Mouse (Mus musculus) intestine, embryonic 15.5 days (tissue): ENCODE results near the gene Lrig1. TPM values are rescaled to one million over a fixed set of nuclear protein-coding genes. Genes with fewer than 3 reads are reported as not detected.

ENCODE experiments used
- ATAC-seq: fragments of 200-750 bp; cut with Nextera tagmentation; 2 replicates; pipeline ENCODE4 v1.8.0; 2017; ENCODE audit warnings: moderate TSS enrichment, moderate library complexity
- H3K27ac ChIP-seq: fragments of 300-500 bp; sonication (generic); 2 replicates; pipeline ENCODE4 v1.5.1; 2015; ENCODE audit warnings: mild to moderate bottlenecking, inconsistent platforms
- H3K27me3 ChIP-seq: fragments of 300-500 bp; sonication (generic); replicated peaks from 2 replicates; pipeline ENCODE4 v1.6.1; 2015; ENCODE audit warnings: inconsistent platforms
- H3K36me3 ChIP-seq: fragments of 300-500 bp; sonication (generic); 2 replicates; pipeline ENCODE4 v1.6.1; 2015; ENCODE audit warnings: inconsistent platforms
- H3K4me1 ChIP-seq: fragments of 300-500 bp; sonication (generic); replicated peaks from 2 replicates; pipeline ENCODE4 v1.6.1; 2015; ENCODE audit warnings: inconsistent platforms
- H3K4me2 ChIP-seq: fragments of 300-500 bp; sonication (generic); replicated peaks from 2 replicates; pipeline ENCODE4 v1.6.1; 2015; ENCODE audit warnings: mild to moderate bottlenecking, inconsistent platforms
- H3K4me3 ChIP-seq: fragments of 300-500 bp; sonication (generic); replicated peaks from 2 replicates; pipeline ENCODE4 v1.5.1; 2015; ENCODE audit warnings: inconsistent platforms
- H3K9ac ChIP-seq: fragments of 300-500 bp; sonication (generic); 2 replicates; pipeline ENCODE4 v1.6.1; 2015; ENCODE audit warnings: inconsistent platforms
- H3K9me3 ChIP-seq: fragments of 300-500 bp; sonication (generic); 2 replicates; pipeline ENCODE4 v1.6.1; 2016; ENCODE audit warnings: inconsistent platforms
- WGBS: fragments of 180-500 bp; shearing (Covaris S2); methylation state at CpG from one replicate; pipeline ENCODE4 v1.1.7; 2015; 5-methylcytosine and 5-hydroxymethylcytosine counted together
- polyA plus RNA-seq: library from polyadenylated mRNA; unstranded; fragments of >200 nt; fragmentation: Nextera tagmentation; extraction: Ambion mirVana; gene quantifications from 2 replicates; pipeline ENCODE4 v1.2.1, GENCODE M21; 2015

The Lrig1 gene
- polyA plus RNA-seq, 1 experiment from 2014 or later: 17.1 TPM

- no peaks in the 10 kb centered on the region for H3K36me3 ChIP-seq
- peaks cover 19% of the 10 kb centered on the region for H3K4me1 ChIP-seq
- peak; percentile 45; the same call in 1 of the 2 replicates for ATAC-seq
- 49% methylated on average over 5 of the region's 5 CpGs for WGBS
- no peak overlapping the region for H3K4me2 ChIP-seq
- no peak overlapping the region for H3K9ac ChIP-seq
- H3K4me3 ChIP-seq: no peak overlapping the region
- H3K27me3 ChIP-seq: no peaks in the 10 kb centered on the region
- H3K9me3 ChIP-seq: no peaks in the 10 kb centered on the region
- no peak overlapping the region for H3K27ac ChIP-seq
Observed at GRCm38 (mm10) chr6:94637024-94637434, 62.9 kb downstream of the Lrig1 start.

- no peak overlapping the region for H3K4me3 ChIP-seq
- H3K4me1 ChIP-seq: peaks cover 24% of the 10 kb centered on the region
- WGBS: 58% methylated on average over 1 of the region's 1 CpGs
- no peaks in the 10 kb centered on the region for H3K9me3 ChIP-seq
- H3K27ac ChIP-seq: no peak overlapping the region
- H3K4me2 ChIP-seq: no peak overlapping the region
- no peaks in the 10 kb centered on the region for H3K36me3 ChIP-seq
- no peak for ATAC-seq
- no peak overlapping the region for H3K9ac ChIP-seq
- no peaks in the 10 kb centered on the region for H3K27me3 ChIP-seq
Observed at GRCm38 (mm10) chr6:94635343-94635742, 64.6 kb downstream of the Lrig1 start.

- no peaks in the 10 kb centered on the region for H3K36me3 ChIP-seq
- no peak overlapping the region for H3K4me2 ChIP-seq
Observed at GRCm38 (mm10) chr6:94634710-94635109, 65.2 kb downstream of the Lrig1 start.

GRCm38 (mm10) chr6:94634274-94634673, 65.7 kb downstream of the Lrig1 start:
- H3K4me3 ChIP-seq: no peak overlapping the region
- H3K4me2 ChIP-seq: no peak overlapping the region
- no peak overlapping the region for H3K27ac ChIP-seq
- H3K36me3 ChIP-seq: no peaks in the 10 kb centered on the region; the same call in 1 of the 2 replicates
- H3K9me3 ChIP-seq: no peaks in the 10 kb centered on the region
- 84% methylated on average over 4 of the region's 4 CpGs for WGBS
- no peaks in the 10 kb centered on the region for H3K27me3 ChIP-seq
- no peak for ATAC-seq
- peaks cover 21% of the 10 kb centered on the region for H3K4me1 ChIP-seq
- no peak overlapping the region for H3K9ac ChIP-seq

More at GRCm38 (mm10) chr6:94634710-94635109, 65.2 kb downstream of the Lrig1 start:
- Histone ChIP-seq H3K27me3 (no peaks in the 10 kb centered on the region), H3K9ac (no peak overlapping the region), H3K9me3 (no peaks in the 10 kb centered on the region), H3K27ac (no peak overlapping the region), H3K4me1 (peaks cover 21% of the 10 kb centered on the region), H3K4me3 (no peak overlapping the region)
- WGBS: 71% methylated on average over 9 of the region's 9 CpGs
- no peak for ATAC-seq

- H3K36me3 ChIP-seq: peaks cover under 1% of the 10 kb centered on the region; the same call in 1 of the 2 replicates
- no peak overlapping the region for H3K4me2 ChIP-seq
- no peaks in the 10 kb centered on the region for H3K27me3 ChIP-seq
- WGBS: 76% methylated on average over 6 of the region's 6 CpGs
- H3K4me3 ChIP-seq: no peak overlapping the region
- H3K27ac ChIP-seq: peak overlapping the region; percentile 38; the same call in 1 of the 2 replicates
- H3K4me1 ChIP-seq: peaks cover 19% of the 10 kb centered on the region
- no peaks in the 10 kb centered on the region for H3K9me3 ChIP-seq
- no peak overlapping the region for H3K9ac ChIP-seq
- no peak for ATAC-seq
Observed at GRCm38 (mm10) chr6:94631779-94632082, 68.2 kb downstream of the Lrig1 start.

GRCm38 (mm10) chr6:94631051-94631778, 68.7 kb downstream of the Lrig1 start:
- no peak for ATAC-seq
- no peak overlapping the region for H3K4me3 ChIP-seq
- no peak overlapping the region for H3K9ac ChIP-seq
- H3K4me2 ChIP-seq: no peak overlapping the region
- no peaks in the 10 kb centered on the region for H3K27me3 ChIP-seq
- peaks cover 19% of the 10 kb centered on the region for H3K4me1 ChIP-seq
- H3K9me3 ChIP-seq: no peaks in the 10 kb centered on the region
- peak overlapping the region; percentile 38; the same call in 1 of the 2 replicates for H3K27ac ChIP-seq
- 62% methylated on average over 7 of the region's 7 CpGs for WGBS
- H3K36me3 ChIP-seq: peaks cover 4% of the 10 kb centered on the region

GRCm38 (mm10) chr6:94628787-94629186, 71.2 kb downstream of the Lrig1 start:
- ATAC-seq: no peak
- 61% methylated on average over 6 of the region's 6 CpGs for WGBS
- Histone ChIP-seq H3K9me3 (no peaks in the 10 kb centered on the region), H3K4me2 (no peak overlapping the region), H3K36me3 (peaks cover 13% of the 10 kb centered on the region), H3K4me1 (peaks cover 18% of the 10 kb centered on the region), H3K9ac (no peak overlapping the region), H3K27ac (no peak overlapping the region), H3K27me3 (no peaks in the 10 kb centered on the region), H3K4me3 (no peak overlapping the region)

- Histone ChIP-seq H3K27ac (no peak overlapping the region), H3K9me3 (no peaks in the 10 kb centered on the region), H3K4me3 (no peak overlapping the region), H3K4me2 (no peak overlapping the region), H3K9ac (no peak overlapping the region), H3K4me1 (peaks cover 18% of the 10 kb centered on the region), H3K36me3 (peaks cover 13% of the 10 kb centered on the region), H3K27me3 (no peaks in the 10 kb centered on the region)
- 44% methylated on average over 15 of the region's 15 CpGs for WGBS
- no peak for ATAC-seq
Observed at GRCm38 (mm10) chr6:94627714-94628595, 72.0 kb downstream of the Lrig1 start.

- Histone ChIP-seq H3K9me3 (no peaks in the 10 kb centered on the region), H3K27me3 (no peaks in the 10 kb centered on the region), H3K4me1 (peaks cover 16% of the 10 kb centered on the region), H3K4me2 (no peak overlapping the region), H3K36me3 (peaks cover 16% of the 10 kb centered on the region), H3K27ac (no peak overlapping the region), H3K9ac (no peak overlapping the region), H3K4me3 (no peak overlapping the region)
- WGBS: 68% methylated on average over 2 of the region's 2 CpGs
- no peak for ATAC-seq
Observed at GRCm38 (mm10) chr6:94626807-94627206, 73.2 kb downstream of the Lrig1 start.

- H3K9me3 ChIP-seq: no peaks in the 10 kb centered on the region
- H3K27me3 ChIP-seq: no peaks in the 10 kb centered on the region
- peaks cover 22% of the 10 kb centered on the region for H3K36me3 ChIP-seq
- H3K4me3 ChIP-seq: no peak overlapping the region
- H3K9ac ChIP-seq: no peak overlapping the region
- no peak overlapping the region for H3K4me2 ChIP-seq
- H3K27ac ChIP-seq: no peak overlapping the region
- H3K4me1 ChIP-seq: peaks cover 8% of the 10 kb centered on the region; the same call in 1 of the 2 replicates
- no peak for ATAC-seq
- whole genome bisulfite sequencing: 55% methylated on average over 5 of the region's 5 CpGs
Observed at GRCm38 (mm10) chr6:94625896-94626295, 74.1 kb downstream of the Lrig1 start.

- Histone ChIP-seq H3K27ac (no peak overlapping the region), H3K4me1 (peaks cover 7% of the 10 kb centered on the region; the same call in 1 of the 2 replicates), H3K27me3 (no peaks in the 10 kb centered on the region), H3K9me3 (no peaks in the 10 kb centered on the region), H3K4me3 (no peak overlapping the region), H3K9ac (no peak overlapping the region), H3K4me2 (no peak overlapping the region), H3K36me3 (peaks cover 35% of the 10 kb centered on the region)
- ATAC-seq: no peak
- 85% methylated on average over 5 of the region's 5 CpGs for WGBS
Observed at GRCm38 (mm10) chr6:94624543-94624942, 75.4 kb downstream of the Lrig1 start.

GRCm38 (mm10) chr6:94622983-94623382, 77.0 kb downstream of the Lrig1 start:
- Histone ChIP-seq H3K9ac (no peak overlapping the region), H3K4me1 (peaks cover 4% of the 10 kb centered on the region; the same call in 1 of the 2 replicates), H3K27me3 (no peaks in the 10 kb centered on the region), H3K36me3 (peaks cover 49% of the 10 kb centered on the region), H3K27ac (no peak overlapping the region), H3K4me3 (no peak overlapping the region), H3K9me3 (no peaks in the 10 kb centered on the region), H3K4me2 (no peak overlapping the region)
- WGBS: 78% methylated on average over 4 of the region's 4 CpGs
- ATAC-seq: peak; percentile 64
